In the genomic region with DNA sequence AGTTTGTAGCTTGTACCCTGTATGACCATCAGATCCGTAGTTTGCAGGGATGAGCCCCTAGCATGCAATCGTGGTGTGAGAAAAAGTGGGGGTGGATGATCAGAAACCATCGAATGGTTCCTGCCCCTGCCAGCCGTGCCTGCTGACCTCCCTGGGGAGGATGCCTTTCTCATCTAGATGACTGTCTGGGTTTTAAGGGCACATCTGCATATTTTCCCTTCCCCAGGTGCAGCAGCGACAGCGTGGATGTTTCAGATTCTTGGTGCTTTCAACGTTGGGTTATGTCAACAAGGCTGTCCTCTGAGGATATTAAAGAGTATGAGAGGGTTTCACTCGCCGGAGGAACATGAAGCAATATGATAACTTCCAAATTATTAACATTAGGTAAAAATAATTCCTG, we compare ENCODE assay signal across 1 mouse cellular context.
TF ChIP-seq lines count a peak whose summit lies in the region.

No protein-coding gene starts in this region.

TF ChIP-seq in CH12.LX, 34 proteins besides CTCF, POLR2A, EP300 and RAD21 (continued from another document):
- TF ChIP-seq MAFK (IDR thresholded peaks at IDR 0.05; ENCODE audit: insufficient replicate concordance, low read length), result peak; percentile 73
- TF ChIP-seq UBTF (IDR thresholded peaks at IDR 0.05; ENCODE audit: low read depth, low read length), result no peak
- TF ChIP-seq MEF2A (IDR thresholded peaks at IDR 0.05; ENCODE audit: borderline replicate concordance, low read depth, low read length), result peak; percentile 80
- no peak for TF ChIP-seq USF2 (conservative IDR thresholded peaks at IDR 0.05; ENCODE audit: low read depth, low read length)
- peak; percentile 79 for TF ChIP-seq IRF4 (IDR thresholded peaks at IDR 0.05; ENCODE audit: low read depth, low read length)
- TF ChIP-seq ZKSCAN1 (IDR thresholded peaks at IDR 0.05; ENCODE audit: borderline replicate concordance, low read depth, low read length), result no peak
